Comparison of ENCODE assay signal across 8 mouse cellular contexts in the genomic region with DNA sequence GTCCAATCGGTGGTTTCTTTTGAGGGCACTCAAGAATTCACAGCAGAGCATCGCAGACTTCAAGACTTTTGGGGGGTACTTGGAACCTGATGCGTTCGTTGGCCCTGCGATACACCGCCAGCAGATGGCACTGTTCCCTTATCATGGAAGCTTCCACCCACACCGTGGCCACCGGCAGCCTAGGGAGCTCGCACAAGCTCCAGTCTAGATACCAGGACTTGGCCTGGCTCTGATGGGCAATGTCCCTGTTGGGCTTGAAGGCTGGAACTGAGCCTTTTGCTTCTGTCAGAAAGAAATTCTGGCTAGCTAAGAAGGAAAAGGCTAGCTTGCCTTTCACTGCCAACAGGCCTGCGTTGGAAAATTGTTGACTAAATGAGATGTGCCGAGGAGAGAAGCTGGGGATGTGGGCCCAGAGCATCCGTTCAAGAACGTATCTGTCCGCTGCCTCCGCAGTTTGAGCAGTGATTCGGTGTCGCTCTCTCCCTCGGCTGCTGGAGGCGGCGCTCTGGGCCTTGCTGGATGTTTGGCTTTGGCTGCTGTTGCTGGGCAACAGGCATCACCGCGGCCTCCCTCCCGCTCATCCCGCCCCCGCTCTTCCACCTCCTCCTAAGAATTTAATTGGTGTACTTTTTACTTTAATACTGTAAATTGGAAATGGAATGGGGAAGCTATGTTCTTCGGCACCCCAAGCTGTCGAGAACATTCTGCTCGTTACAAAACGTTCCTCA. TPM values are rescaled to one million over a fixed set of nuclear protein-coding genes. Genes with fewer than 3 reads are reported as not detected.
DNase-seq lines count a peak whose midpoint lies in the region; ATAC-seq and TF ChIP-seq lines count a peak whose summit lies in the region.

A gene (minus strand): TSS at position 512 of the 728 bp plus-strand sequence.

- peak; percentile 95 for TF ChIP-seq CTCF in kidney, postnatal 0 days (IDR thresholded peaks at IDR 0.05; ENCODE audit: low read depth)

- H3K4me3 ChIP-seq in heart, embryonic 13.5 days: peak within 1 kb of the TSS; percentile 35
- H3K4me3 ChIP-seq in kidney, postnatal 0 days (replicated peaks; ENCODE audit: low read depth, low read length): no peak within 1 kb of the TSS
- H3K4me3 ChIP-seq in liver, embryonic 11.5 days (ENCODE audit: low read depth, low read length): no peak within 1 kb of the TSS

- peak within 1 kb of the TSS; percentile 40; the same call in 1 of the 2 replicates for H3K9ac ChIP-seq in heart, embryonic 13.5 days
- no peak within 1 kb of the TSS for H3K9ac ChIP-seq in kidney, postnatal 0 days (ENCODE audit: low read depth, low read length)
- no peak within 1 kb of the TSS for H3K9ac ChIP-seq in liver, embryonic 11.5 days (ENCODE audit: low read depth, low read length)

- no peak within 1 kb of the TSS for H3K27ac ChIP-seq in heart, embryonic 13.5 days (replicated peaks)
- no peak within 1 kb of the TSS for H3K27ac ChIP-seq in kidney, postnatal 0 days
- no peak within 1 kb of the TSS for H3K27ac ChIP-seq in liver, embryonic 11.5 days (ENCODE audit: low read depth, low read length)

- peaks cover 82% of the 10 kb centered on the region for H3K27me3 ChIP-seq in heart, embryonic 13.5 days (replicated peaks)
- H3K27me3 ChIP-seq in kidney, postnatal 0 days (ENCODE audit: insufficient read depth, low read length): peaks cover 8% of the 10 kb centered on the region
- peaks cover 82% of the 10 kb centered on the region for H3K27me3 ChIP-seq in liver, embryonic 11.5 days (replicated peaks; ENCODE audit: control insufficient read depth, insufficient read depth, low read length)
- peaks cover 2% of the 10 kb centered on the region; the same call in 1 of the 2 replicates for H3K27me3 ChIP-seq in splenic B cell, adult 2 months (ENCODE audit: control insufficient read depth, insufficient read depth, low read length, poor library complexity, severe bottlenecking)

- no peaks in the 10 kb centered on the region for H3K9me3 ChIP-seq in heart, embryonic 13.5 days
- no peaks in the 10 kb centered on the region for H3K9me3 ChIP-seq in kidney, postnatal 0 days (replicated peaks; ENCODE audit: low read length)
- H3K9me3 ChIP-seq in liver, embryonic 11.5 days (ENCODE audit: control insufficient read depth, low read length): no peaks in the 10 kb centered on the region

- peaks cover 23% of the 10 kb centered on the region for H3K4me1 ChIP-seq in heart, embryonic 13.5 days
- H3K4me1 ChIP-seq in kidney, postnatal 0 days (replicated peaks; ENCODE audit: insufficient read depth, low read length): no peaks in the 10 kb centered on the region; the same call in 1 of the 2 replicates
- 0 out of 2 replicates have a peak, but pooled peaks cover 2% of the 10 kb centered on the region for H3K4me1 ChIP-seq in liver, embryonic 11.5 days (replicated peaks; ENCODE audit: control insufficient read depth, insufficient read depth, low read length)

- 3% methylated on average over 29 of the region's 29 CpGs for WGBS in heart, embryonic 13.5 days
- WGBS in kidney, postnatal 0 days: 2% methylated on average over 29 of the region's 29 CpGs
- WGBS in liver, embryonic 11.5 days: 7% methylated on average over 29 of the region's 29 CpGs

- peak within 1 kb of the TSS; percentile 65 for H3K4me2 ChIP-seq in heart, embryonic 13.5 days
- peak within 1 kb of the TSS; percentile 40 for H3K4me2 ChIP-seq in kidney, postnatal 0 days (ENCODE audit: low read length)
- peak within 1 kb of the TSS; percentile 49 for H3K4me2 ChIP-seq in liver, embryonic 11.5 days

- H3K36me3 ChIP-seq in heart, embryonic 13.5 days: no peaks in the 10 kb centered on the region
- H3K36me3 ChIP-seq in kidney, postnatal 0 days (ENCODE audit: insufficient read depth, low read length): no peaks in the 10 kb centered on the region
- no peaks in the 10 kb centered on the region for H3K36me3 ChIP-seq in liver, embryonic 11.5 days (ENCODE audit: control insufficient read depth, insufficient read depth, low read length)
- no peaks in the 10 kb centered on the region for H3K36me3 ChIP-seq in splenic B cell, adult 2 months (ENCODE audit: control insufficient read depth, insufficient read depth, low read length, poor library complexity, severe bottlenecking)

- DNase-seq in CD4-positive helper T cell, adult 2 months (ENCODE audit: low read depth, low spot score): peak; percentile 83
- DNase-seq in brain, embryonic 18.5 days (ENCODE audit: low read depth, low spot score): peak; percentile 76
- peak; percentile 93 for DNase-seq in kidney, postnatal 0 days (ENCODE audit: low spot score)
- peak; percentile 86 for DNase-seq in liver, embryonic 11.5 days (ENCODE audit: low spot score)
- DNase-seq in naive thymus-derived CD4-positive, alpha-beta T cell, adult 2 months (ENCODE audit: low read depth): peak; percentile 89
- peak; percentile 86 for DNase-seq in splenic B cell, adult 2 months (ENCODE audit: low read depth, low spot score)

- peak; percentile 95 for ATAC-seq in erythroid progenitor cell, adult 5-6 weeks (replicated peaks; ENCODE audit: low FRiP score, poor library complexity, severe bottlenecking)
- 0 out of 2 replicates have a peak, but pooled peaks have one; percentile 34 for ATAC-seq in heart, embryonic 13.5 days (ENCODE audit: extremely low read depth, insufficient number of reproducible peaks, low FRiP score, low TSS enrichment)
- peak; percentile 68 for ATAC-seq in kidney, postnatal 0 days (replicated peaks; ENCODE audit: low FRiP score, low read depth)
- ATAC-seq in liver, embryonic 11.5 days (replicated peaks; ENCODE audit: low FRiP score): peak; percentile 61; the same call in 1 of the 2 replicates

RNA-seq across cellular contexts. Expression of the gene that starts here (rescaled TPM):
- not detected in 2 replicates for total RNA-seq in erythroid progenitor cell, adult 5-6 weeks (2015; ENCODE audit: low replicate concordance)
- total RNA-seq in erythroid progenitor cell, adult 5-6 weeks (2017; ENCODE audit: low replicate concordance): not detected in 2 replicates
- not detected in 2 replicates for polyA plus RNA-seq in heart, embryonic 13.5 days (2015; fragmentation: Nextera tagmentation; extraction: Ambion mirVana)
- not detected in 2 replicates for polyA plus RNA-seq in kidney, postnatal 0 days (2015; fragmentation: Nextera tagmentation; extraction: Ambion mirVana)
- not detected in 2 replicates for polyA plus RNA-seq in liver, embryonic 11.5 days (2014; fragmentation: Nextera tagmentation; extraction: Ambion mirVana)

Comparison
In these comparisons a context has a peak if more than half of its experiments do, and no peak if none do; other contexts are left out.
1. Peak in ATAC-seq in erythroid progenitor cell, adult 5-6 weeks; RNA of the gene not detected or under 1 TPM.
2. Peak in ATAC-seq, H3K4me3 ChIP-seq, H3K9ac ChIP-seq and H3K4me2 ChIP-seq in heart, embryonic 13.5 days; RNA of the gene not detected or under 1 TPM.
3. Peak in DNase-seq, ATAC-seq and H3K4me2 ChIP-seq in kidney, postnatal 0 days; RNA of the gene not detected or under 1 TPM.
4. Peak in DNase-seq, ATAC-seq and H3K4me2 ChIP-seq in liver, embryonic 11.5 days; RNA of the gene not detected or under 1 TPM.
5. ATAC-seq: peak in every context shown above with its lines; median percentile 95 in erythroid progenitor cell, adult 5-6 weeks; 68 in kidney, postnatal 0 days; 61 in liver, embryonic 11.5 days; 34 in heart, embryonic 13.5 days.